Mouse (Mus musculus) layer of hippocampus, adult 6 months (tissue): ENCODE measurements around the gene Gzmk. TPM values are rescaled to one million over a fixed set of nuclear protein-coding genes. Genes with fewer than 3 reads are reported as not detected.

ENCODE experiments used
- long read RNA-seq, 2 experiments: library from polyadenylated mRNA; unstranded; transcript quantifications; one replicate each; pipeline ENCODE4 v2.0.0; 2019 to 2020
- polyA plus RNA-seq: library from polyadenylated mRNA; unstranded; fragments of <200 nt; fragmentation: Nextera tagmentation; gene quantifications from 2 replicates; pipeline ENCODE4 v1.2.3, GENCODE M21; 2021

Gzmk gene
- polyA plus RNA-seq = 0.14 and 0.18 TPM in 2 replicates
- long read RNA-seq, experiment 1, partial matches to known transcripts = 0 of 3 reads
- long read RNA-seq, experiment 1, other reads (novel, unspliced or antisense) = 3 of 3 reads
- long read RNA-seq, experiment 2, partial matches to known transcripts = 1 of 7 reads
- long read RNA-seq, experiment 2, other reads (novel, unspliced or antisense) = 6 of 7 reads

GRCm38 (mm10) chr13:113225811-113226210 is at the start of gene Gzmk:
Gene Gzmk, minus strand, starts transcription at chr13:113225908.

GRCm38 (mm10) chr13:113209624-113210023 is 16.1 kb downstream of the Gzmk start, which contains the start of gene Esm1:
Gene Esm1, plus strand, starts transcription at chr13:113209659.

Other genes with a start within 250 kb of the Gzmk start
- 3.2 and 4.1 TPM in 2 replicates for gene Ccno, start 238.1 kb downstream of the Gzmk start, polyA plus RNA-seq
- gene Mcidas, start 232.1 kb downstream of the Gzmk start, polyA plus RNA-seq = 0.26 and 0.33 TPM in 2 replicates
- gene Cdc20b, start 190.8 kb downstream of the Gzmk start, polyA plus RNA-seq = not detected in 2 replicates
- 9.5 and 30.1 TPM in 2 replicates for gene Gpx8, start 179.5 kb downstream of the Gzmk start, polyA plus RNA-seq
- gene Gzma, start 124.9 kb downstream of the Gzmk start, polyA plus RNA-seq = not detected in 2 replicates
- gene Esm1, start 16.2 kb downstream of the Gzmk start, polyA plus RNA-seq = 0.19 TPM in 1 of 2 replicates, not detected in the other
- 0.18 and 0.35 TPM in 2 replicates for gene BC067074, start 67.3 kb upstream of the Gzmk start, polyA plus RNA-seq